Mouse (Mus musculus) regulatory T cell (primary cell): ENCODE data around the gene Slco4c1.

ENCODE experiments used
- in situ Hi-C: fragments of 300-600 bp; cut with MboI, MseI; formaldehyde crosslinking; loops from one replicate; pipeline ENCODE4 v1.15.1; 2025; ENCODE audit warnings: high pct_unique_total_duplicates

The Slco4c1 gene

DNA sequence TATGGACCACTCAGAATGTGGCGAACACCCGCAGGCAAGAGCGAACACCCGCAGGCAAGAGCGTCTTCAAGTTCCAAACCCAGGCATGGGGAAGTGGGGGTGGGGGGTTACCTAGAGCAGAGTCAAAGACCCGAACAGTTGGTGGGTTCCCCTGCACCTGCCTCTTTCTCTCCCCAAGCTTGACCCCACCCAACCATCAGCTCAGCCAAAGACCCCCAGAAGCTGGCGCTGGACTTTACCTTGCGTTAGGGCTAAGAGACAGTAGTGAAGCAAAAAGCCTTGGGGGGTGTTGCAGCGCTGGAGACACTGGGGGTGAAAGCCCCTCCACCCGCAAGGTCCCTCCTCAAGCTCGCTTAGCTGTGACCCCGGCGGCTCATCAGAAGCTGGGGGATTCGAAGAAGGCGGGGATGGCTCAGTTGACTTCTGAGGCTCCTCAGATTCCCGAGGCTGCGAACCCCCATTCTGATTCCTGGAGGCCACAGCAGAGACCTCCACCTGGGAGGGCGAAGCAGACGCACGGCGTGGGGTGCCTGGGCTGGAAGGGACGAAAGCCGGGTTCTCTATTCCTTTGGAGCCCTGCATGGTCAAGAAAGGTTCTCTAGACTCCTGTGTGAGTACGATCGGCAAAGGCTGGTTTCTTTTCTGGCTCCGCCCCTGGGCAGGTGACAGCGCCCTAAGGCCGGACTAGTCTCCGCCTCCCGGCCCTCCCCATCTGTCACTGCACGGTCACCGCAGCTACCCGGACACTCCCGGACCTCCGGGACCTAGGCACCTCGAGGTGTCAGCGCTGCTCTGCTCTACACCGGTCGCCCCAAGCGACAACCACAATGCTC lies at the start of gene Slco4c1:
TSS of gene Slco4c1 (minus strand) at position 644 of the 833 bp plus-strand sequence.
- in situ Hi-C loops, result no loop called here

DNA sequence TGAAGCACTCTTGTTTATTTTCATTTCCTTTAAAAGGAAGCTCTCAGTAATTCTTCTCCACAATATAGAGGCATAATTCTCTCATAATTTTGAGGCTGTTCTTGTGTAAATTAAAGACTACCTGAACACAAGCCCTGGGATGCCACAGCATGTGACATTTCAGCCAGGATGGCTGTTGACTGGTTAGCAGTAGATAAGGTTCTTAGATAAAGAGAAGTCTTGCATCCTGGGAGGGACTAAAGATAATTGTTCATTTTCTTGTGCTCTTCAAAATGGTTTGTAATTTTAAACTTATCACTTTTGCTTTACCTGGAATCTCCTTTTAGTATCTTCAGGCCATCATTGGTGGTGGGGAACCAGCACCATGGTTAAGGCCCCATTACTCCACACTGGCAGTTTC lies 45.4 kb upstream of the Slco4c1 start:
- in situ Hi-C loops, result no loop called here

GRCm38 (mm10) chr1:96883788-96884187 lies 11.8 kb upstream of the Slco4c1 start:
- in situ Hi-C loops, result no loop called here

GRCm38 (mm10) chr1:96878572-96878971 lies 6.6 kb upstream of the Slco4c1 start:
- in situ Hi-C loops, result no loop called here

- in situ Hi-C loops, result no loop called here
Measured at GRCm38 (mm10) chr1:96876076-96876475, 4.1 kb upstream of the Slco4c1 start.

- in situ Hi-C loops, result no loop called here
Measured at GRCm38 (mm10) chr1:96874636-96875035, 2.7 kb upstream of the Slco4c1 start.

GRCm38 (mm10) chr1:96872361-96872693 lies 356 bp upstream of the Slco4c1 start:
- in situ Hi-C loops, result no loop called here

DNA sequence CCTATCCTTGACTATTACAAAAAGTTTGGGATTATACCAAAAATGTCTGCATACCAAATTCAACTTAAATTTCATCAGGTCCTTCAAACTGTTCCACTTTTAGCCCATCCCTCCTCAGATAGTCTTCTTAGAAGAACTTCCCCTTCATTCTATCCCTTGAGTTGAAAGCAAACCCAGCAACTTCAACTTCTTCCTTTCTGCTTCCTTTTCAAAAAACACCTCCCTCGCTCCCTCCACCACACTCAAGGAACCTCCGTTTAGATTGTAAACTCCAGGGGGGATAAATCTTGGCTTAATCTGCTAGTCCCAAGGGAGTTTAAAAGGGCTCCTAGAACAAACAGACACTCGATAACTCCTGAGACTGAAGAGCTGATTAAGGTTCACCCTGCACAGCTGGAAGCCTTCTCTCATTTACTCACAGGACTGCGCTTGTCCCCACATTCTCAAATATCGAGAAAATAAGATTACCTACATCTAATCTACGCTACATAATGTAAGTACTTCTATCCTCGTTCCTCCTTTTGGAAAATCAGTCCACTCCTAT lies 1.1 kb downstream of the Slco4c1 start:
- in situ Hi-C loops, result no loop called here

GRCm38 (mm10) chr1:96868722-96869121 lies 3.2 kb downstream of the Slco4c1 start:
- in situ Hi-C loops, result no loop called here

- in situ Hi-C loops, result no loop called here
Measured at GRCm38 (mm10) chr1:96866002-96866401, 6.0 kb downstream of the Slco4c1 start.

DNA sequence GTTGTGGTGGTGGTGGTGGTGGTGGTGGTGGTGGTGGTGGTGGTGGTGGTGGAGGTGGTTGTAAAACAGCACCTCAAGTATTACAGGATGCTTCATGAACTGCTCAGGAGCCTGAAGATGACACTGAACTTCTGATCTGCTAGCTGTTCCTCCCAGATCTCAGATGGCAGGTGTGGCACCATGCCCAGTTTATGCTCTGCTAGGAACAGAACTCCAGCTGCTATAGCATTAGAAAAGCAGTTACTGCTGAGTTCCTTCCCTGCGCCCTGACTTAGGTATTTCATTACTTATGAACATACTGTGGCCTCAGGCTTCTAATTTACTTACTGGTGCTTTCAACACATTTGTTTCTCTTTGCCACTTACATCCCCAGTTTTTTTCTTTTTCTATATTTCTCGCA lies 7.9 kb downstream of the Slco4c1 start:
- in situ Hi-C loops, result no loop called here

- in situ Hi-C loops, result no loop called here
Measured at GRCm38 (mm10) chr1:96859995-96860684, 11.8 kb downstream of the Slco4c1 start.

DNA sequence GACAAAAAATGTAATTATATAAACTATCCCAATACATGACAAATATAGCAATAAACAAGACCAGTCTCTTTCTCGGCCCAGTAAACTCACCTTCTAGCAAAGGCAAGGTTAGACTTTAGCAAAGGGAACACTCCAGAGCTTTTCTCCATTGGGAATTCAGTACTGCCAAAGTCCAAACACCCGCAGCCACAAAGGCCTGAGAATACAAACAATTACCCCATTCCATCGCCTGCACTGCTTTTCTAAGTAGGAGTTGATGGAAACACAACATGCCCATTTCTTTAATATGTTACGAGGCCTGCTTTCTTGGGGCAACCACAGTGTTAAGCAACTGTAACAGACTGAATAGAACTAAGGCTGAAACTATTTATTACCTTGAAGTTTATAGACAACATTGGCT lies 18.4 kb downstream of the Slco4c1 start:
- in situ Hi-C loops, result no loop called here

GRCm38 (mm10) chr1:96849101-96849500 lies 22.9 kb downstream of the Slco4c1 start:
- in situ Hi-C loops, result loop anchor here (5.0 to 10.0 kb wide), 2 partner anchors 853 to 956 kb away; no protein-coding TSS in a partner anchor

GRCm38 (mm10) chr1:96848606-96849005 lies 23.4 kb downstream of the Slco4c1 start:
- in situ Hi-C loops, result loop anchor here (5.0 to 10.0 kb wide), 2 partner anchors 854 to 956 kb away; no protein-coding TSS in a partner anchor

- in situ Hi-C loops, result loop anchor here (5.0 to 10.0 kb wide), 2 partner anchors 856 to 958 kb away; no protein-coding TSS in a partner anchor
Measured at GRCm38 (mm10) chr1:96846727-96847126, 25.2 kb downstream of the Slco4c1 start.

- in situ Hi-C loops, result no loop called here
Measured at GRCm38 (mm10) chr1:96805287-96805727, 66.7 kb downstream of the Slco4c1 start.

DNA sequence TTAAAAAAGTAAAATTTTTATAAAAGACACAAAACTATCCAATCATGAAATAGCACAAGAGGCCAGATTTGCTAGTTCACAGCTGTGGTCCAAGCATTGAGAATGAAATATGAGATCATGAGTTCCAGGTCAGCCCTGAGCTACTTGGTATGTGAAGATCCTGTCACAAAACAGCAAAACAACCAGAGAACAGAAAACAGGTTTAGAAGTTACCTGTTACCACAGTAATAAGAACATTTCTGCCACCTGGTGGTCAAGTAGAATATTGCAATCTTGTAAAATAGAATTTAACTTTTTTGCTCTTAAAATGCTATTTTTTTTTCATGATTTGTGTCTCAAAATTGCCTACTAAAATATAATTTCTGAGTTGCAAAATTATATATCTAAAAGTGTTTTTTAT lies 70.4 kb downstream of the Slco4c1 start:
- in situ Hi-C loops, result no loop called here

DNA sequence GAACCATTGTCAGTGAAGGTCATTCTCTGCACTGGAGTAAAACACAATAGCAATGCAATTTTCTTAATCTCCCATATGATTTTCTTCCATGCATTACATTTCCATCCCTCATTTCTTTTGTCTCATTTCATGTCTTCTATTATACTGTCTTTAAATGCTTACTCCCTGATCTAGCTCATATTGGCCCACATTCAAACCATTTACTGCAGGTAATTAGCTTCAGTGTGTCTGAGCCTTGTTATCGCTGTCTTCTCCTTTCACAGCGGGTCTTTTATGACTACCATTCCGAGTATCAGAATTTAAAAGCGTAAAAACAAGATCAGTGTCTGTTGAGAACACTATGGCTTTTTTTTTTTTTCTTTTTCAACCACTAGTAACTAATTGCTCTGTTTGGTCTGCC lies 77.3 kb downstream of the Slco4c1 start:
- in situ Hi-C loops, result no loop called here

- in situ Hi-C loops, result no loop called here
Measured at GRCm38 (mm10) chr1:96794290-96794689, 77.7 kb downstream of the Slco4c1 start.

DNA sequence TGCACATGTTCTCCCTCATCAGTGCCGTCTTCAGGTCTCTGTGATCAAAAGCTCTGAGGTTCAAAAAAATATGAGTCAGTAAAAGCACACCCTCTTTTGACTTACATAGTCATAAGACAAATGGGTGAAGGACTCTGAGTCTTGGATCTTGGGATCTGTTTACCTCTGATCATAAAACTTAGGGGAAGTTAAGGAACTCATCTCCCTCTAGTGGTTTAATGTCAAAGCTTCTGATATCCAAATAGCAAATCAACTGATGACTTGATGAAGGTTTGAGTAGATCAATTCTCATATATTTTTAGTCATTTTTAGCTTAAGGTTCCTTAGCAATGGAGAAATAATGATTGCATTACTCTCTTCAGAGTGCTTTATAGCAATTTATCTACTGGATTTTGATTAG lies 82.7 kb downstream of the Slco4c1 start:
- in situ Hi-C loops, result no loop called here

DNA sequence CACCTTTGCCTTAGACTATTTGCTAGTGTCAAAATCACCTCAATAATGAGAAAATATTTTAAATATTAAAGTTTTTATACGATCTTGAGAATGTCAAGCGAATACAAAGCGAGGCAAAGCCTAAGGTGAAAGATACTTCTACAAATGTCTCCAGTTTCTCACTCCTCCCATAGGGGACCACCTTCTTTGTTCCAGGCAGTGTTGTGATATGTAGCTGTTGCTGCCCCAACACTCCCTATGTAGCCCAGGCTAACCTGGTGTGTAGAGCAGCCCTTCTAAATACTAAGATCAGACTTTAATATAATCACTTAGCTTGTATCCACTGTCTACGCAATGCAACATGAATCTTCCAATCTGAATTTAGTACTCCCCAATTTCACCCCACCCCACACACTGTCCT lies 97.8 kb downstream of the Slco4c1 start:
- in situ Hi-C loops, result no loop called here

- in situ Hi-C loops, result no loop called here
Measured at GRCm38 (mm10) chr1:96773712-96774111, 98.3 kb downstream of the Slco4c1 start.
